Mouse (Mus musculus) thymus, adult 2 months (tissue): Measurements from ENCODE around the gene Gm20388. TPM values are rescaled to one million over a fixed set of nuclear protein-coding genes. Genes with fewer than 3 reads are reported as not detected.

Experiments used
- DNase-seq: peaks from one replicate; pipeline ENCODE4 v3.0.0; 2021
- H3K27ac ChIP-seq: fragments of 200-500 bp; 2 replicates; pipeline ENCODE4 v1.5.1; 2012; ENCODE audit warnings: low read length, control low read depth; ENCODE audit not compliant: control insufficient read depth, insufficient read depth
- H3K27me3 ChIP-seq: fragments of 200-500 bp; 2 replicates; pipeline ENCODE4 v1.6.1; 2012; ENCODE audit warnings: mild to moderate bottlenecking, low read length, moderate library complexity, mixed read lengths; ENCODE audit not compliant: control insufficient read depth, insufficient read depth
- H3K36me3 ChIP-seq: fragments of 200-500 bp; 2 replicates; pipeline ENCODE4 v1.6.1; 2012; ENCODE audit warnings: mild to moderate bottlenecking, low read length, moderate library complexity; ENCODE audit not compliant: control insufficient read depth, insufficient read depth
- H3K4me1 ChIP-seq: fragments of 200-500 bp; replicated peaks from 2 replicates; pipeline ENCODE4 v1.6.1; 2012; ENCODE audit warnings: low read length; ENCODE audit not compliant: control insufficient read depth, insufficient read depth
- H3K4me3 ChIP-seq: fragments of 200-500 bp; 2 replicates; pipeline ENCODE4 v1.5.1; 2012; ENCODE audit warnings: mild to moderate bottlenecking, low read length, control low read depth, moderate library complexity; ENCODE audit not compliant: control insufficient read depth, insufficient read depth
- CTCF ChIP-seq: fragments of 200-500 bp; IDR thresholded peaks from 2 replicates; pipeline ENCODE4 v1.5.1; 2012; ENCODE audit warnings: mild to moderate bottlenecking, control low read depth, low read length, moderate library complexity, borderline replicate concordance; ENCODE audit not compliant: control insufficient read depth, poor library complexity, insufficient read depth; ENCODE audit errors: extremely low read depth
- POLR2A ChIP-seq: fragments of 200-500 bp; IDR thresholded peaks from 2 replicates; pipeline ENCODE4 v1.6.1; 2012; ENCODE audit warnings: mild to moderate bottlenecking, low read length, control low read depth, moderate library complexity; ENCODE audit not compliant: control insufficient read depth, poor library complexity, insufficient read depth; ENCODE audit errors: extremely low read depth
- WGBS: fragments of 180-500 bp; shearing (Covaris S2); methylation state at CpG from one replicate; pipeline ENCODE4 v1.1.7; 2018; 5-methylcytosine and 5-hydroxymethylcytosine counted together
- polyA plus RNA-seq: library from polyadenylated mRNA; depleted of rRNA; stranded (reverse); fragments of >200 nt; gene quantifications from 2 replicates; pipeline ENCODE4 v1.2.3, GENCODE M21; 2012

The Gm20388 gene
- polyA plus RNA-seq, 1 experiment: 103 TPM

- WGBS: 91% methylated on average over 3 of the region's 3 CpGs
- H3K36me3 ChIP-seq: no peaks in the 10 kb centered on the region
- H3K27me3 ChIP-seq: peaks cover 20% of the 10 kb centered on the region
- no peak for DNase-seq
- H3K4me3 ChIP-seq: no peak overlapping the region
- no peak for TF ChIP-seq CTCF
- TF ChIP-seq POLR2A: no peak
- peaks cover 4% of the 10 kb centered on the region; the same call in 1 of the 2 replicates for H3K4me1 ChIP-seq
- H3K27ac ChIP-seq: no peak overlapping the region
Measured at GRCm38 (mm10) chr8:120231870-120232269, 321.2 kb downstream of the Gm20388 start.

- WGBS: 71% methylated on average over 4 of the region's 4 CpGs
- Histone ChIP-seq H3K36me3 (no peaks in the 10 kb centered on the region), H3K4me1 (peaks cover 4% of the 10 kb centered on the region; the same call in 1 of the 2 replicates), H3K27ac (no peak overlapping the region), H3K27me3 (peaks cover 20% of the 10 kb centered on the region), H3K4me3 (no peak overlapping the region)
- DNase-seq: no peak
- TF ChIP-seq POLR2A (no peak), CTCF (no peak)
Measured at GRCm38 (mm10) chr8:120232398-120232797, 321.8 kb downstream of the Gm20388 start.

DNA sequence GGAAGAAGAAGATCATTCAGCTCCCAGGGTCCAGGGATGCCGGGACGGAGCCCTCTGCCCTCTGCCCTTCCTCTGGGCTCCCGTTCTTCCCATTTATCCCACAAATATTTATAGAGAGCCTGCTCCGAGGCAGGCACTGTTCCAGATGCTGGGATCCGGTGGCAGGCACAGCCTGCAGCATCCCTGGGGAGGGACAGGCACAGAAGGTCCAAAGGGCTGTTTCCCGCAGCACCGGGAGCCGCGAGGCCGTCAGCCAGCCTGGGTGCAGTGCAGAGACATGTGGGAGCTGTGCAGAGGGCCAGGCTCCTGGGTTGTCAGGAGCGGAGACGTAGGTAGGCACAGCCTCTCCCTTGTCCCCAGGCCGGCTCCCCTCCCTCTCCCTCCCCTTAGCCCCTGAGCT, 322.3 kb downstream of the Gm20388 start:
- Histone ChIP-seq H3K27me3 (peaks cover 15% of the 10 kb centered on the region), H3K4me1 (peaks cover 4% of the 10 kb centered on the region; the same call in 1 of the 2 replicates), H3K27ac (no peak overlapping the region), H3K4me3 (no peak overlapping the region), H3K36me3 (no peaks in the 10 kb centered on the region)
- 97% methylated on average over 13 of the region's 13 CpGs for WGBS
- TF ChIP-seq POLR2A (no peak), CTCF (no peak)
- DNase-seq: no peak

DNA sequence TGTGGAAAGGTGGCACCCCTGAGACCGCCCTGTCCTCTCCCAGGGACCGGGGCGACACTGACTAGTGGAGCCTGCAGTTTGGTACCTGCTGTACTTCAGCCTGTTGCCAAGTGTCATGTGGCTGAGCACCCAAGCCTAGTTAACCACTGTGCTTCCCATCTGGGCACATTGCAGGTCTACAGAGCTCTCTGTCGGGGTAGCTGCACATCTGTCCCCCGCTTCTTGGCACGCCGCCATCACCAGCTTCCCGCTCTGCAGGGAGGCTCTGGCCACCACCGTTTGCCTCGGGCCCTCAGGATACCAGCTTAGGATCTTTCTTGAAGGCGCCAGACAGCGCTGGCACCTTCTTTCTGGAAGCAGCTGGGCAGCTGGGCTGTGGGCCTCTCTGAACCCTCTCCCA, 323.8 kb downstream of the Gm20388 start:
- 33% methylated on average over 12 of the region's 12 CpGs for WGBS
- DNase-seq: no peak
- no peaks in the 10 kb centered on the region; the same call in 1 of the 2 replicates for H3K4me1 ChIP-seq

GRCm38 (mm10) chr8:120234866-120235265, 324.2 kb downstream of the Gm20388 start:
- WGBS: 66% methylated on average over 8 of the region's 8 CpGs
- no peak for DNase-seq
- H3K27ac ChIP-seq: no peak overlapping the region
- H3K36me3 ChIP-seq: no peaks in the 10 kb centered on the region
- no peaks in the 10 kb centered on the region; the same call in 1 of the 2 replicates for H3K4me1 ChIP-seq
- no peak overlapping the region for H3K4me3 ChIP-seq
- H3K27me3 ChIP-seq: peaks cover 3% of the 10 kb centered on the region
- TF ChIP-seq POLR2A: no peak
- TF ChIP-seq CTCF: no peak

More for the DNA sequence above, 323.8 kb downstream of the Gm20388 start:
- Histone ChIP-seq H3K27me3 (peaks cover 6% of the 10 kb centered on the region), H3K4me3 (no peak overlapping the region), H3K36me3 (no peaks in the 10 kb centered on the region), H3K27ac (no peak overlapping the region)
- TF ChIP-seq POLR2A (no peak), CTCF (no peak)

GRCm38 (mm10) chr8:120243222-120243621, 332.6 kb downstream of the Gm20388 start:
- H3K27ac ChIP-seq: no peak overlapping the region
- no peaks in the 10 kb centered on the region for H3K4me1 ChIP-seq
- TF ChIP-seq CTCF (no peak), POLR2A (no peak)
- no peak for DNase-seq
- no peaks in the 10 kb centered on the region for H3K36me3 ChIP-seq
- no peaks in the 10 kb centered on the region for H3K27me3 ChIP-seq
- WGBS: 97% methylated on average over 4 of the region's 4 CpGs
- H3K4me3 ChIP-seq: no peak overlapping the region
